Mouse (Mus musculus) C2C12 (cell line): ENCODE data around the gene Mmp23. TPM values are rescaled to one million over a fixed set of nuclear protein-coding genes. Genes with fewer than 3 reads are reported as not detected.
"Not testable (repeated sequence)": the region's sequence is repeated elsewhere in the genome, so short reads cannot be mapped to it uniquely, and the experiment has no call there.

ENCODE experiments used
- H3K27me3 ChIP-seq: one replicate; pipeline ENCODE4 v1.6.1; 2011; ENCODE audit not compliant: control insufficient read depth, insufficient read depth, insufficient read length
- H3K36me3 ChIP-seq: one replicate; pipeline ENCODE4 v1.6.1; 2011; ENCODE audit not compliant: control insufficient read depth, insufficient read depth
- H3K4me3 ChIP-seq: one replicate; pipeline ENCODE4 v1.5.1; 2011; ENCODE audit warnings: mild to moderate bottlenecking, control low read depth; ENCODE audit not compliant: poor library complexity, insufficient read depth, severe bottlenecking
- H3K79me2 ChIP-seq: one replicate; pipeline ENCODE4 v1.6.1; 2011; ENCODE audit not compliant: control insufficient read depth, insufficient read depth
- H3K79me3 ChIP-seq: one replicate; pipeline ENCODE4 v1.6.1; 2011; ENCODE audit warnings: low read depth, control low read depth
- H3ac ChIP-seq: one replicate; pipeline ENCODE3; 2011; ENCODE audit warnings: low read depth; ENCODE audit not compliant: control insufficient read depth, insufficient read length
- CEBPB ChIP-seq: IDR thresholded peaks from one replicate; pipeline ENCODE4 v1.6.1; 2011; ENCODE audit warnings: low read depth, mild to moderate bottlenecking, control low read depth, moderate library complexity
- CTCF ChIP-seq: IDR thresholded peaks from one replicate; pipeline ENCODE4 v1.5.1; 2011; ENCODE audit not compliant: control insufficient read depth, insufficient read depth, insufficient read length
- FOSL1 ChIP-seq: IDR thresholded peaks from one replicate; pipeline ENCODE4 v1.8.0; 2011; ENCODE audit warnings: mild to moderate bottlenecking, low read length; ENCODE audit not compliant: poor library complexity, insufficient read depth, severe bottlenecking
- MAX ChIP-seq: IDR thresholded peaks from one replicate; pipeline ENCODE4 v1.6.1; 2011; ENCODE audit warnings: mild to moderate bottlenecking, control low read depth
- MYOD1 ChIP-seq: IDR thresholded peaks from one replicate; pipeline ENCODE4 v1.6.1; 2011; ENCODE audit warnings: low read depth; ENCODE audit not compliant: control insufficient read depth, insufficient read length
- MYOG ChIP-seq: IDR thresholded peaks from one replicate; pipeline ENCODE4 v1.6.1; 2011; ENCODE audit not compliant: control insufficient read depth, insufficient read length; ENCODE audit errors: extremely low read depth
- USF1 ChIP-seq: IDR thresholded peaks from one replicate; pipeline ENCODE4 v1.6.1; 2011; ENCODE audit warnings: low read depth, mild to moderate bottlenecking, control low read depth, moderate library complexity
- polyA plus RNA-seq: library from polyadenylated mRNA; unstranded; fragments of >200 nt; fragmentation: generic; extraction: Trizol; gene quantifications from one replicate; pipeline ENCODE4 v1.2.1, GENCODE M21; 2012; ENCODE audit warnings: missing spikeins

Mmp23 gene
- polyA plus RNA-seq, 1 experiment = 4.5 TPM

DNA sequence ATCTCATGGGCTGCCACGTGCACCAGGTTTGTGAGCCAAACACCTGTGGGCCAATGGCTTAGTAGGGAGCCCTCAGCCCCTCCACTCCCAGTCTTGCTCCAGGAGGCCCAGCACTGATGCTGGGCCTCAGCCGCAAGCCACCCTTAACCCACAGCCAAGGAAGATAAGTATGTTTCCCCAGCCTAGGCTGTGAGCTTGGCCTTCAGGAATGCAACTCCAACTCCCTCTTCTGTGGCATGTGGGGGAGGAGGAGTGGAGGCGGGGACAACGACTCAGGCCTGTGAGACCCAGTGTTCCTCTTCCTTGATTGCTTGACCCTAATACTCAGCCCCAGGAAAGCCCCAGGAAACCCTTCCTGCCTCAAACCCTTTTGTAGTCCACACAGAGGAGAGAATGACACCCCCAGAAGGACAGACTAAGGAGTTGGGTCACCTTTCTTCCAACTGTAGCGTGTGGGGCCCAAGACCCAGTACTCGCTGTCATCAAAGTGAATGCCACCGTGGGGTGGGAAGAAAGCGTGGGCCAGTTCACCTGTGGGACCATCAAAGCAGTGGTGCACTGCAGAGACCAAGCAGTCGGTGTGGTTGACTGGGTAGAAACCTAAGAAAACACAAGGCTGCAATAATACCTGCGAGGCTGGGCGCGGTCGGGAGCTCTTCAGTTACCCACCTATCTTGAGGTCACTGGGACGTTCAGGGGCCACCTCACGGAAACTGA is 1.5 kb downstream of the Mmp23 start:
- H3K36me3 ChIP-seq = peaks cover 46% of the 10 kb centered on the region
- H3K27me3 ChIP-seq = no peaks in the 10 kb centered on the region
- TF ChIP-seq USF1 (no peak), CEBPB (no peak), MYOD1 (no peak), FOSL1 (no peak), MAX (no peak), MYOG (no peak), CTCF (no peak)
- no peak overlapping the region for H3ac ChIP-seq
- no peak overlapping the region for H3K4me3 ChIP-seq
- no peaks in the 10 kb centered on the region for H3K79me3 ChIP-seq
- H3K79me2 ChIP-seq = no peaks in the 10 kb centered on the region

DNA sequence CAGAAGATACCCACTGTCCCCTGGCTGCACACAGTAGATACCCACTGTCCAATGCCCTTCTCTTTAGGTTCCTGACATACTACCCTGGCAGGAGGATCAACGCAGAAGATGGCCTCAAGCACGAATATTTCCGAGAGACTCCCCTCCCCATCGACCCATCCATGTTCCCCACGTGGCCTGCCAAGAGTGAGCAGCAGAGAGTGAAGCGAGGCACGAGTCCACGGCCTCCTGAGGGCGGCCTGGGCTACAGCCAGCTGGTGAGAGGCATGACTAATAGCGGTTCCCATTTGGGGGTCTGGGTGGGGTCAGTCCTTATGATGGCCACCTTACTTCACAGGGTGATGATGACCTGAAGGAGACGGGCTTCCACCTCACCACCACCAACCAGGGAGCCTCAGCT is 3.8 kb downstream of the Mmp23 start:
- peaks cover 63% of the 10 kb centered on the region for H3K36me3 ChIP-seq
- H3ac ChIP-seq = no peak overlapping the region
- no peaks in the 10 kb centered on the region for H3K79me2 ChIP-seq
- no peaks in the 10 kb centered on the region for H3K27me3 ChIP-seq
- no peak overlapping the region for H3K4me3 ChIP-seq
- no peaks in the 10 kb centered on the region for H3K79me3 ChIP-seq
- no peak for TF ChIP-seq MYOG
- TF ChIP-seq USF1 = no peak
- no peak for TF ChIP-seq CTCF
- no peak for TF ChIP-seq MYOD1
- no peak for TF ChIP-seq MAX
- TF ChIP-seq CEBPB = no peak
- no peak for TF ChIP-seq FOSL1

DNA sequence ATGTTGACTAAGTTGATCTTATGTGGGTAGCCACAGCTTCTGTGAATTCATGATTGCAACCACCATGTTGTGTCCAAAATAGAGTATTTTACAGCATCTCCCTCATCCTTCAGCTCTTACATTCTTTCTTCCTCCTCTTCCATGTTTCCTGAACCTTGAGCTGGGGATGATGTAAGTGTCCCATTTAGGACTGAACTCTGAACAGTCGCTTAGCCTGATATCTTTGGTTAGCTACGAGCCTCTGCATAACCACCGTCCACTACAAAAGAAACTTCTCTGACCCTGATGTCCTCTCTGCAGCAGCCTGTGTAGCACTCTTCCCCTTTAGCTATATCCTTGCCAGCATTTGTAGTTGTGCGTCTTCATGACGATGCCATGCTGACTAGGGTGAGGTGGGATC is 7.5 kb downstream of the Mmp23 start:
- Histone ChIP-seq H3K27me3 (no peaks in the 10 kb centered on the region), H3K79me2 (no peaks in the 10 kb centered on the region), H3ac (no peak overlapping the region), H3K79me3 (no peaks in the 10 kb centered on the region), H3K4me3 (no peak overlapping the region), H3K36me3 (peaks cover 88% of the 10 kb centered on the region)
- no peak for TF ChIP-seq USF1
- no peak for TF ChIP-seq MAX

DNA sequence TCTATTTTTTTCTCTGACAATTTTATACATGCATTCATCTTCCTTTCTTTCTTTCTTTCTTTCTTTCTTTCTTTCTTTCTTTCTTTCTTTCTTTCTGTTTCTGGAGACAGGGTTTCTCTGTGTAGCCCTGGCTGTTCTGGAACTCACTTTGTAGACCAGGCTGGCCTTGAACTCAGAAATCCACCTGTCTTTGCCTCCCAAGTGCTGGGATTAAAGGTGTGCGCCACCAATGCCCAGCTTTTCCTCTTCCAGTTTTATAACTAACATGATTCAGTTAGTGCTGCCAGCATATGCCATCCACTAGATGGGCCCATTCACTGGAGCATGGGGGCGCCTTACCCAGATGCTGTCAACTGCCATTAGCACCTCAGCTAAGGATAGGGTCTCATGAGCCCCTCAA is 7.9 kb downstream of the Mmp23 start, which contains the start of gene Gm10563:
Gene Gm10563, minus strand, starts transcription at position 101 of the 400 bp plus-strand sequence.
- H3K27me3 ChIP-seq, H3ac ChIP-seq, H3K79me3 ChIP-seq, H3K4me3 ChIP-seq, H3K79me2 ChIP-seq: not testable (repeated sequence)
- peaks cover 88% of the 10 kb centered on the region for H3K36me3 ChIP-seq

DNA sequence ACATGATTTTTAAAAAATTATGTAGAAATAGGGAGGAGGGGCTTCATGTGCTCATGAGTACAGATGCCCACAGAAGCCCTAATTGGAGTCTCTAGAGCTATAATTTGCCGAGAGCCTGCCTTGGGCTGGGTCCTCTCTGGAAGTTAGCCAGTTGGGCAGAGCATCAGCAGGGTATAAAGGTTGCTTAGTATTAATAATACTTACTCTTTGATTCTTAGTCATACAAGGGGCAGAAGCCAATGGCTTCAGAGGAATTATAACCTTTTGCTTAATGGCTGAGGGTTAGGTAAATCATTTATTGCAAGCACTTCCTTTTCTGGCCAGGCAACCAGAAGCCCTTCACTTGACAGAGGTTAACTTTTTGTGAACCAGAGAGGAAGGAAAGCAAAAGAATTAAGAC is 9.7 kb downstream of the Mmp23 start:
- TF ChIP-seq CTCF (no peak), MYOG (no peak), MYOD1 (no peak), MAX (no peak), CEBPB (no peak), USF1 (no peak), FOSL1 (no peak)
- no peaks in the 10 kb centered on the region for H3K79me2 ChIP-seq
- no peaks in the 10 kb centered on the region for H3K27me3 ChIP-seq
- H3K79me3 ChIP-seq = no peaks in the 10 kb centered on the region
- peaks cover 83% of the 10 kb centered on the region for H3K36me3 ChIP-seq
- H3ac ChIP-seq = no peak overlapping the region
- no peak overlapping the region for H3K4me3 ChIP-seq

DNA sequence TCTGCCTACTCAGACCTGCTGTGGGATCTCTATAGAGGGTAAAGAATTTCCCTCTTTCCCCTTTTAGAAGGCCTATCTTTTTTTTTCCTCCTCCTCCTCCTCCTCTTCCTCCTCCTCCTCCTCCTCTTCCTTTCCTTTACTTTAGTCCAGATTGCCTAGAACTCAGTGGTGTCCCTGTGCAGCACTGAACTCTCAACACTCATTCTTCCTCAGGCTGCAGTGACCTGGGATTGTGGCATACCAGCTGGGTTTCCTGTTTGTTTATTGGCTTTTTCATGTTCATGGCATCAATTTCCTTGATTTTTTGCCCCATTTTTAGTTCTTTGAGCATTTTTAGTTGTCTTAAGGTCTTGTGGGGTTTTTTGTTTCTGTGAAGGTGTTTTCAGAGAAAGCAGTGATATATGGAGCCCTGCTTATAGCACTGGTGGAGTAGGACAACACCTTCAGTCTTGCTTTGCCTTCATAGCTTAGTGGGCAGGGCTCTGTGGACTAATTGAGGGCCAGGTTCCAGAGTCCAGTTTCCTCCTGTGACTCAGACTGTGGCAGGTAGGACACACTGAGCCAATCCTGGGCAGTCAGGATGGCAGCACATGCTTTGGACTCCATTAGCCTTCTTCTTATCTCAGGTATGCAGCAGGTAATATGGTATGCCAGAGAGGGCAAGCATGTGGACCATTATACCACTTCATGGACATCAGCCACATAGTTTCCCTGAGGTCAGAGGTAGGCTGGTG is 17.3 kb downstream of the Mmp23 start:
- Histone ChIP-seq H3ac (no peak overlapping the region), H3K79me3 (no peaks in the 10 kb centered on the region), H3K27me3 (no peaks in the 10 kb centered on the region), H3K79me2 (no peaks in the 10 kb centered on the region), H3K4me3 (no peak overlapping the region), H3K36me3 (peaks cover 86% of the 10 kb centered on the region)
- TF ChIP-seq CTCF = no peak
- no peak for TF ChIP-seq USF1
- no peak for TF ChIP-seq MYOD1
- no peak for TF ChIP-seq FOSL1
- TF ChIP-seq MAX = no peak
- TF ChIP-seq CEBPB = no peak
- TF ChIP-seq MYOG = no peak
